Mouse (Mus musculus): ENCODE results near the gene Gemin5.
"Not testable (repeated sequence)": the region's sequence is repeated elsewhere in the genome, so short reads cannot be mapped to it uniquely, and the experiment has no call there.

Gemin5 gene

DNA sequence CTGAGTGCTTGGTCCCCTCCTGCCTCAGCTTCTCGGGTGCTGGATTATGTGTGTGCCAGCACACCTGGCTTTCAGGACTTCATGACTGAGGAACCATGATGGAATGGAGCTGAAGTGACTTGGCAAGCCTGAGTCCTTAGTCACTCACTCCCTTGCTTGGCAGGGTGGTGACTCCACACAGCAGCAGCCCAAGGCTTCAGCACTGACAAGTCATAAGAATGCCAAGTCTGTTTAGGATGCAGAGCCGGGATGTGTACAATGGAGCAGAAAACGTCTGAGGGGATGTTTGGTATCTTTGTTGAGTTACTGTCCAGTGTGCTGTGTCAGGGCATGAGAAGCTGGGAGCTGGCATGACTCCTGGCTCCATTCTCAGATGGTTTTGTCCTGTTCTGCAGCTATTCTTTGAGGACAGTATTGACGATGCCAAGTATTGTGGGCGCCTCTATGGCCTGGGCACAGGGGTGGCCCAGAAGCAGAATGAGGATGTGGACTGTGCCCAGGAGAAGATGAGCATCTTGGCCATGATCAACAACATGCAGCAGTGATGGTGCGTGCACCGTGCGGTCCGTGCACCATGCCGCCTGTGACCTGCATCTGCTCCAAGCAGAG lies 51.2 kb downstream of the Gemin5 start:
- in situ Hi-C loops (cut with MboI, MseI) = no loop called here

GRCm38 (mm10) chr11:58116560-58116959 lies 51.8 kb downstream of the Gemin5 start:
- in situ Hi-C loops (cut with MboI, MseI) = no loop called here

- in situ Hi-C loops (cut with MboI, MseI) = no loop called here
These were observed 60.5 kb downstream of the Gemin5 start for GRCm38 (mm10) chr11:58107664-58108337.

GRCm38 (mm10) chr11:58107009-58107408 lies 61.3 kb downstream of the Gemin5 start:
- in situ Hi-C loops (cut with MboI, MseI) = no loop called here

GRCm38 (mm10) chr11:58104351-58104791 lies 64.0 kb downstream of the Gemin5 start:
- in situ Hi-C loops (cut with MboI, MseI) = loop anchor here (5.0 kb wide), 1 partner anchor 152 kb away; no protein-coding TSS in a partner anchor

- in situ Hi-C loops (cut with MboI, MseI) = loop anchor here (5.0 kb wide), 1 partner anchor 152 kb away; no protein-coding TSS in a partner anchor
These were observed 64.5 kb downstream of the Gemin5 start, which contains the start of gene Cnot8 for GRCm38 (mm10) chr11:58103697-58104306. Gene Cnot8, plus strand, starts transcription at chr11:58104153.

- in situ Hi-C loops (cut with MboI, MseI) = loop anchor here (5.0 kb wide), 1 partner anchor 151 kb away; no protein-coding TSS in a partner anchor
These were observed 65.0 kb downstream of the Gemin5 start for GRCm38 (mm10) chr11:58103344-58103653.

GRCm38 (mm10) chr11:58102581-58103343 lies 65.6 kb downstream of the Gemin5 start:
- in situ Hi-C loops (cut with MboI, MseI) = loop anchor here (5.0 kb wide), 1 partner anchor 150 kb away; no protein-coding TSS in a partner anchor

DNA sequence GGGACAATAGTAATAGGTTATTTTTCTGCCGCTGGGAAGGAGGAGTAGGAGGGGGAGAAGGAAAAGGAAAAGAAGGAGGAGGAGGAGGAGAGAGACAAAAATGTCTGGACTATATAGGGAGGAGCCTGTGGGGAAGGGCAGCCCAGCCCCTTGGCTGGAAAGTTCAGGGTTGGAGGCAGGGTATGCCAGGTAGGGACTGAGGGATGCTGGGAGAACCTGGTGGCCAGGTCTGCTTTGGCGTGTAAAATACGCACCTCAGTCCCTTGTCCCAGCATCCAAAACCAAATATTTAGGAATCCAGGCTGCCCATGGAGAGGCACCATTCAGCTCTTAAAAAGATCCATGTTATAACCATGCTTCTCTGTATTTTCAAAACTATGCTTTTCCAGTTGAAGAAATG lies 66.2 kb downstream of the Gemin5 start:
- in situ Hi-C loops (cut with MboI, MseI) = loop anchor here (5.0 kb wide), 1 partner anchor 150 kb away; no protein-coding TSS in a partner anchor

DNA sequence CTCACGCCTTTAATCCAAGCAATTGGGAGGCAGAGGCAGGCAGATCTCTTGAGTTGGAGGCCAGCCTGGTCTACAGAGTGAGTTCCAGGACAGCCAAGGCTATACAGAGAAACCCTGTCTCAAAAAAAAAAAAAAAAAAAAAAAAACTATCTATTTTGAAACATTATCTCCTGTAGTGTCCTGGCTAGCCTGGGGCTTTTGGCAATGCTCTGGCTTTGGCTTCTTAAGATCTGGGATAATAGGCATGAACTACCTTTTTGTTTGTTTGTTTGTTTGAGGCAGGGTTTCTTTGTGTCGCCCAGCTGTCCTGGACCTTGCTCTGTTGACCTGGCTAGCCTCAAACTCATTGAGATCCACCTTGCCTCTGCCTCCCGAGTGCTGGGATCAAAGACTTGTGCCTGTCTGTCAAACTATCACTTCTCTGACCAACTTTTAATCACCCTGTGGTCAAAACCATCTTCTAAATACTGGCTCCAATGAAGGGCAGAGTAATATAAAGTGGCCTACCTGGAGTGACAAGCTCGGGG lies 67.1 kb downstream of the Gemin5 start:
- in situ Hi-C loops (cut with MboI, MseI) = loop anchor here (5.0 kb wide), 1 partner anchor 149 kb away; no protein-coding TSS in a partner anchor

DNA sequence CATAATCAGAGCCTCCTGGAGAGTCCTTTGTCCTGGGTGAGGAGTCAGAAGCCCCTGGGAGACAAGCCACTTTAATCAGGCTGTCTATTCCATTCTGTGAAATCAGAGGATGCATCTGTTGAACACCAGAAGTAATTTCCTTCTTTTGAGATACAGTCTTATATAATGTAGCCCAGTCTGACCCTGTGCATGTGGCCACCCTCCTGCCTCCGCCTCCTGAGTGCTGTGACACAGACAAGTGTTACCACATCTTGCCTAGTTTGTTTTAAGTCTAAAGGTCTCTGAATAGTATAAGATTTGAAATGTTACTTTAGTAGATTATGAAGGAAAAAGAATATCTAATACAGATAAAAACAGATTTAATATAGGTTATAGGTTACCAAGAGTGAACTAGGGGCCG lies 68.3 kb downstream of the Gemin5 start:
- in situ Hi-C loops (cut with MboI, MseI) = loop anchor here (5.0 kb wide), 1 partner anchor 148 kb away; no protein-coding TSS in a partner anchor

GRCm38 (mm10) chr11:58098366-58098720 lies 70.0 kb downstream of the Gemin5 start:
- in situ Hi-C loops (cut with MboI, MseI) = not testable (repeated sequence)

GRCm38 (mm10) chr11:58097621-58098365 lies 70.5 kb downstream of the Gemin5 start:
- in situ Hi-C loops (cut with MboI, MseI) = no loop called here

DNA sequence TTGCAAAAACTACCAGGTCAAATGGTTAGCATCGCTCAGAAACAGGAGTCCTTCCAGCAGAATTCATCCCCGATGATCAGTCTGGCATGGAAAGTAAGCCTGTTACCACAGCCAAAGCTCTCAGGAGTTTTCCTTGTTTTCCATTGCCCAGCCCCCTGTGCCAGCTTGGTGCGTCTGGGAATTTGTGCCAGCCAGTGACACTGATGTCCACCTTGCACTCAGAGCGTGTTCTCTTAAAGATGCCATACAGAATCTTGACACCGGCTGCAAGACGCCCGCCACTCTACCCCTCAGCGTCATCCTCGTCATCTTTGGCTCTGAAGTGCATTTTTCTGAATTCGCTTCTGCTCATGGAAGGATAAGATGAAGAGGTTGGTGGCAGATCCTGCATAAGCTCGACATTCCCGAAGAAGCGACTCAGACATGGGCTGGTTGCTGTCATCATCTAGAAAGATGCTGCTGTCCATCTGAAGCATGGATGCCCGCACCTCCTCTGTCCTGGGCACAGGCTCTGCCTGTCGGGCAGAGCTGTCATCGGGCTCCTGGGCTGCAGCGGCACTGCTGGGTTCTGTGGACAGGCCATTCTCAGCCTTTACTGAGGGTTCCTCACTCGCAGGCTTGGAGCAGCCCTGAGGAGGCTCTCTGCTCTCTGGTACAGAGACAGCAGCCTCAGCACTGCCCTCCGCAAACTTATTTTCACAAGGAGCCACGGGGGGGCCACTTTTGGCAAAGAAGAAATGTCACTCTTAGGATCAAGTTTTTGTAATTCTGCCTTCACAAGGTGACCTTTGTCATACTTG lies 71.3 kb downstream of the Gemin5 start:
- in situ Hi-C loops (cut with MboI, MseI) = no loop called here

GRCm38 (mm10) chr11:58096160-58096559 lies 72.2 kb downstream of the Gemin5 start:
- in situ Hi-C loops (cut with MboI, MseI) = no loop called here

- in situ Hi-C loops (cut with MboI, MseI) = no loop called here
These were observed 72.8 kb downstream of the Gemin5 start for GRCm38 (mm10) chr11:58095561-58095960.

DNA sequence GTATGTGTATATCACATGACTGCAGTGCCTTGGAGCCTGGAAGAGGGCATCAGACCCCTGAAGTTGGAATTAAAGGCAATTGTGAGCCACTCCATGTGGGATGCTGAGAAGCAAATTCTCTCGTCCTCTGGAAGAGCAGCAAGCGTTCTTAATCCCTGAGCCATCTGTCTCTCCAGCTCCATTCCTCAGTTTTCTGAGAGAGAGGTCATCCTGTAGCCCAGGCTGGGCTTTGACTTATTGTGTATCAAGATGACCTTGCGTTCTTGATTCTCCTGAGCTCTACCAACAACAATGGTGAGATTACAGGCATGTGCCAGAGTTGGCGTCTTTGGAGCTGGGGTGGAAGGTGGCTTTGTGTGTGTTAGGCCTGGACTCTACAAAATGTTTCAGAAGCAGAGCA lies 73.6 kb downstream of the Gemin5 start:
- in situ Hi-C loops (cut with MboI, MseI) = no loop called here

- in situ Hi-C loops (cut with MboI, MseI) = no loop called here
These were observed 75.3 kb downstream of the Gemin5 start, which contains the start of gene Gm12248 for GRCm38 (mm10) chr11:58093021-58093528. Gene Gm12248, minus strand, starts transcription at chr11:58093134.

- in situ Hi-C loops (cut with MboI, MseI) = no loop called here
These were observed 75.8 kb downstream of the Gemin5 start for GRCm38 (mm10) chr11:58092541-58092940.

- in situ Hi-C loops (cut with MboI, MseI) = no loop called here
These were observed 86.6 kb downstream of the Gemin5 start for GRCm38 (mm10) chr11:58081716-58082115.
